Mouse (Mus musculus) liver, embryonic 12.5 days (tissue): ENCODE measurements around the gene Pid1. TPM values are rescaled to one million over a fixed set of nuclear protein-coding genes. Genes with fewer than 3 reads are reported as not detected.

ENCODE experiments used
- ATAC-seq: fragments of 200-750 bp; cut with Nextera tagmentation; 2 replicates; pipeline ENCODE4 v1.8.0; 2017; ENCODE audit warnings: moderate number of reproducible peaks, mild to moderate bottlenecking, moderate library complexity
- H3K27ac ChIP-seq: fragments of 300-500 bp; sonication (generic); 2 replicates; pipeline ENCODE4 v1.5.1; 2016; ENCODE audit warnings: mild to moderate bottlenecking
- H3K27me3 ChIP-seq: fragments of 300-500 bp; sonication (generic); replicated peaks from 2 replicates; pipeline ENCODE4 v1.6.1; 2016; ENCODE audit warnings: mild to moderate bottlenecking, moderate library complexity
- H3K36me3 ChIP-seq: fragments of 300-500 bp; sonication (generic); 2 replicates; pipeline ENCODE4 v1.6.1; 2016; ENCODE audit warnings: mild to moderate bottlenecking, moderate library complexity
- H3K4me1 ChIP-seq: fragments of 300-500 bp; sonication (generic); 2 replicates; pipeline ENCODE4 v1.6.1; 2016
- H3K4me2 ChIP-seq: fragments of 300-500 bp; sonication (generic); 2 replicates; pipeline ENCODE4 v1.6.1; 2016; ENCODE audit warnings: mild to moderate bottlenecking, moderate library complexity
- H3K4me3 ChIP-seq: fragments of 300-500 bp; sonication (generic); 2 replicates; pipeline ENCODE4 v1.5.1; 2016; ENCODE audit warnings: mild to moderate bottlenecking, moderate library complexity
- H3K9ac ChIP-seq: fragments of 300-500 bp; sonication (generic); 2 replicates; pipeline ENCODE4 v1.6.1; 2016; ENCODE audit warnings: mild to moderate bottlenecking, moderate library complexity
- H3K9me3 ChIP-seq: fragments of 300-500 bp; sonication (generic); replicated peaks from 2 replicates; pipeline ENCODE4 v1.6.1; 2016; ENCODE audit warnings: mild to moderate bottlenecking, moderate library complexity
- WGBS: fragments of 180-500 bp; shearing (Covaris S2); methylation state at CpG from one replicate; pipeline ENCODE4 v1.1.7; 2016; ENCODE audit not compliant: insufficient replicate concordance; 5-methylcytosine and 5-hydroxymethylcytosine counted together
- polyA plus RNA-seq: library from polyadenylated mRNA; unstranded; fragments of >200 nt; fragmentation: Nextera tagmentation; extraction: Ambion mirVana; gene quantifications from 2 replicates; pipeline ENCODE4 v1.2.1, GENCODE M21; 2016

Gene Pid1
- polyA plus RNA-seq, 1 experiment from 2014 or later, result 18.7 TPM

- H3K27me3 ChIP-seq, result no peaks in the 10 kb centered on the region
- 76% methylated on average over 4 of the region's 4 CpGs for WGBS
Measured at GRCm38 (mm10) chr1:84132451-84132850, 231.5 kb downstream of the Pid1 start.

GRCm38 (mm10) chr1:84131799-84132198 lies 232.2 kb downstream of the Pid1 start:
- no peaks in the 10 kb centered on the region for H3K36me3 ChIP-seq
- H3K4me2 ChIP-seq, result no peak overlapping the region
- H3K27ac ChIP-seq, result no peak overlapping the region
- no peak overlapping the region for H3K4me3 ChIP-seq
- no peaks in the 10 kb centered on the region for H3K27me3 ChIP-seq
- no peak for ATAC-seq
- no peak overlapping the region for H3K9ac ChIP-seq
- no peaks in the 10 kb centered on the region for H3K4me1 ChIP-seq
- WGBS, result 45% methylated on average over 1 of the region's 1 CpGs
- H3K9me3 ChIP-seq, result no peaks in the 10 kb centered on the region

More at GRCm38 (mm10) chr1:84132451-84132850, 231.5 kb downstream of the Pid1 start:
- Histone ChIP-seq H3K9ac (no peak overlapping the region), H3K27ac (no peak overlapping the region), H3K36me3 (no peaks in the 10 kb centered on the region), H3K9me3 (no peaks in the 10 kb centered on the region), H3K4me3 (no peak overlapping the region), H3K4me2 (no peak overlapping the region), H3K4me1 (no peaks in the 10 kb centered on the region)
- no peak for ATAC-seq

GRCm38 (mm10) chr1:84128510-84128909 lies 235.5 kb downstream of the Pid1 start:
- no peak for ATAC-seq

GRCm38 (mm10) chr1:84119306-84119705 lies 244.7 kb downstream of the Pid1 start:
- H3K27ac ChIP-seq, result no peak overlapping the region
- H3K4me3 ChIP-seq, result no peak overlapping the region
- no peak overlapping the region for H3K9ac ChIP-seq
- no peaks in the 10 kb centered on the region for H3K4me1 ChIP-seq
- H3K27me3 ChIP-seq, result no peaks in the 10 kb centered on the region
- H3K36me3 ChIP-seq, result no peaks in the 10 kb centered on the region
- no peak for ATAC-seq
- no peak overlapping the region for H3K4me2 ChIP-seq
- 51% methylated on average over 2 of the region's 2 CpGs for WGBS
- H3K9me3 ChIP-seq, result no peaks in the 10 kb centered on the region

More at GRCm38 (mm10) chr1:84128510-84128909, 235.5 kb downstream of the Pid1 start:
- 42% methylated on average over 4 of the region's 4 CpGs for WGBS
- Histone ChIP-seq H3K27me3 (no peaks in the 10 kb centered on the region), H3K9ac (no peak overlapping the region), H3K4me1 (no peaks in the 10 kb centered on the region), H3K9me3 (no peaks in the 10 kb centered on the region), H3K4me3 (no peak overlapping the region), H3K4me2 (no peak overlapping the region), H3K27ac (no peak overlapping the region), H3K36me3 (no peaks in the 10 kb centered on the region)

- 72% methylated on average over 4 of the region's 4 CpGs for WGBS
- ATAC-seq, result no peak
Measured at GRCm38 (mm10) chr1:84106756-84107155, 257.2 kb downstream of the Pid1 start.

GRCm38 (mm10) chr1:84102052-84102451 lies 261.9 kb downstream of the Pid1 start:
- no peak overlapping the region for H3K4me3 ChIP-seq
- WGBS, result 61% methylated on average over 2 of the region's 2 CpGs
- H3K4me1 ChIP-seq, result no peaks in the 10 kb centered on the region
- H3K36me3 ChIP-seq, result no peaks in the 10 kb centered on the region
- no peak overlapping the region for H3K4me2 ChIP-seq
- H3K27ac ChIP-seq, result no peak overlapping the region
- H3K9ac ChIP-seq, result no peak overlapping the region
- H3K9me3 ChIP-seq, result no peaks in the 10 kb centered on the region
- ATAC-seq, result no peak
- H3K27me3 ChIP-seq, result no peaks in the 10 kb centered on the region

More at GRCm38 (mm10) chr1:84106756-84107155, 257.2 kb downstream of the Pid1 start:
- Histone ChIP-seq H3K27ac (no peak overlapping the region), H3K36me3 (no peaks in the 10 kb centered on the region), H3K4me3 (no peak overlapping the region), H3K9me3 (no peaks in the 10 kb centered on the region), H3K4me1 (no peaks in the 10 kb centered on the region), H3K27me3 (no peaks in the 10 kb centered on the region), H3K9ac (no peak overlapping the region), H3K4me2 (no peak overlapping the region)

GRCm38 (mm10) chr1:84097398-84097797 lies 266.6 kb downstream of the Pid1 start:
- ATAC-seq, result no peak

GRCm38 (mm10) chr1:84093291-84093690 lies 270.7 kb downstream of the Pid1 start:
- H3K9ac ChIP-seq, result no peak overlapping the region
- H3K4me1 ChIP-seq, result no peaks in the 10 kb centered on the region
- no peak overlapping the region for H3K4me2 ChIP-seq
- WGBS, result 58% methylated on average over 2 of the region's 2 CpGs
- H3K36me3 ChIP-seq, result no peaks in the 10 kb centered on the region
- no peaks in the 10 kb centered on the region for H3K9me3 ChIP-seq
- H3K27me3 ChIP-seq, result no peaks in the 10 kb centered on the region
- H3K4me3 ChIP-seq, result no peak overlapping the region
- H3K27ac ChIP-seq, result no peak overlapping the region
- ATAC-seq, result no peak

More at GRCm38 (mm10) chr1:84097398-84097797, 266.6 kb downstream of the Pid1 start:
- no peak overlapping the region for H3K4me2 ChIP-seq
- H3K27me3 ChIP-seq, result no peaks in the 10 kb centered on the region
- no peak overlapping the region for H3K9ac ChIP-seq
- H3K36me3 ChIP-seq, result no peaks in the 10 kb centered on the region
- no peak overlapping the region for H3K4me3 ChIP-seq
- no peak overlapping the region for H3K27ac ChIP-seq
- no peaks in the 10 kb centered on the region for H3K4me1 ChIP-seq
- no peaks in the 10 kb centered on the region for H3K9me3 ChIP-seq

GRCm38 (mm10) chr1:84089664-84090063 lies 274.3 kb downstream of the Pid1 start:
- Histone ChIP-seq H3K27ac (no peak overlapping the region), H3K4me3 (no peak overlapping the region), H3K9me3 (no peaks in the 10 kb centered on the region), H3K9ac (no peak overlapping the region), H3K4me2 (no peak overlapping the region), H3K27me3 (no peaks in the 10 kb centered on the region), H3K36me3 (no peaks in the 10 kb centered on the region), H3K4me1 (no peaks in the 10 kb centered on the region)
- ATAC-seq, result no peak
- 73% methylated on average over 2 of the region's 2 CpGs for WGBS

- H3K4me1 ChIP-seq, result no peaks in the 10 kb centered on the region
- H3K36me3 ChIP-seq, result no peaks in the 10 kb centered on the region
- WGBS, result 72% methylated on average over 2 of the region's 2 CpGs
- H3K27ac ChIP-seq, result no peak overlapping the region
- no peak overlapping the region for H3K4me2 ChIP-seq
- no peak for ATAC-seq
- H3K9ac ChIP-seq, result no peak overlapping the region
- no peak overlapping the region for H3K4me3 ChIP-seq
- no peaks in the 10 kb centered on the region for H3K27me3 ChIP-seq
- no peaks in the 10 kb centered on the region for H3K9me3 ChIP-seq
Measured at GRCm38 (mm10) chr1:84087957-84088356, 276.0 kb downstream of the Pid1 start.

GRCm38 (mm10) chr1:84087325-84087724 lies 276.7 kb downstream of the Pid1 start:
- Histone ChIP-seq H3K36me3 (no peaks in the 10 kb centered on the region), H3K27ac (no peak overlapping the region), H3K4me3 (no peak overlapping the region), H3K4me2 (no peak overlapping the region), H3K9ac (no peak overlapping the region), H3K27me3 (no peaks in the 10 kb centered on the region), H3K4me1 (no peaks in the 10 kb centered on the region), H3K9me3 (no peaks in the 10 kb centered on the region)
- WGBS, result 51% methylated on average over 6 of the region's 6 CpGs
- no peak for ATAC-seq

GRCm38 (mm10) chr1:84086486-84086885 lies 277.5 kb downstream of the Pid1 start:
- no peaks in the 10 kb centered on the region for H3K36me3 ChIP-seq
- H3K4me1 ChIP-seq, result no peaks in the 10 kb centered on the region
- WGBS, result 58% methylated on average over 1 of the region's 1 CpGs
- H3K4me2 ChIP-seq, result no peak overlapping the region
- no peak overlapping the region for H3K4me3 ChIP-seq
- no peaks in the 10 kb centered on the region for H3K9me3 ChIP-seq
- H3K27me3 ChIP-seq, result no peaks in the 10 kb centered on the region
- no peak for ATAC-seq
- no peak overlapping the region for H3K9ac ChIP-seq
- no peak overlapping the region for H3K27ac ChIP-seq

- H3K4me2 ChIP-seq, result no peak overlapping the region
- no peak for ATAC-seq
- H3K36me3 ChIP-seq, result no peaks in the 10 kb centered on the region
- no peaks in the 10 kb centered on the region for H3K9me3 ChIP-seq
- H3K4me1 ChIP-seq, result no peaks in the 10 kb centered on the region
- H3K27me3 ChIP-seq, result no peaks in the 10 kb centered on the region
- no peak overlapping the region for H3K9ac ChIP-seq
- 62% methylated on average over 3 of the region's 3 CpGs for WGBS
- no peak overlapping the region for H3K27ac ChIP-seq
- no peak overlapping the region for H3K4me3 ChIP-seq
Measured at GRCm38 (mm10) chr1:84085361-84085760, 278.6 kb downstream of the Pid1 start.
